Mouse (Mus musculus) ES-CJ7 (cell line): ENCODE measurements around the gene Hmox2.
A peak's percentile ranks its signal among the peaks of the same experiment; 100 is the strongest.

Source experiments
- DNase-seq: peaks from one replicate; pipeline ENCODE4 v3.0.0; 2011; ENCODE audit warnings: low read depth, low spot score

Gene Hmox2

GRCm38 (mm10) chr16:4725266-4725665 lies 895 bp upstream of the Hmox2 start:
- DNase-seq: no peak

DNA sequence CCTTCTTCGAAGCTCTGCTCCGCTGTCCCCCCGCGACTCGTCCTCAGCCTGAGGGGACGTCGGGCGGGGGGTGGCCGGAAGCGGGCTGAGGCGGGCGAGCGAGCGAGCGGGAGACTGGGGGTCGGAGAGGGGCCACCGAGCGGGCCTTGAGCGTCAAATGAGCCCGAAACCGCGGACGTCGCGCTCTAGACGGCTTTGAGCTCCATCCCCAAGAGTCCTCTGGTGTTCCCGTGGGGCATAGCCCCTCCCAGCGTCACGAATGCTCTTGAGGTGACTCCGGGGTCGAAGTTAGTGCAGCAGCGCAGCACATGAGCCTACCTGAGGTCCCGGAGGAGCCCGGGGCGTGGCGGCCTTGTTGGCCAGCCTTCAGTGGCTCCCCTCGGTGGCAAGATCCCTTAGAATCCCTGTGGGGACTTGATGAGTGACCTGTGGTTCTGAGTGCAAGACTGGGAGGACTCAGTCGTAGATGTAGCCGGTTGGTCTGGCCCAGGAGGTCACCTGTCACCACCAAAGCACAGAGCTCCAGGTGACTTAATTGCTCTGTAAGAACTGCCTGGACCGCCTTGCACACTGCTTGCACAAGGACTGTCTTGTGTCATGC lies 467 bp downstream of the Hmox2 start:
- DNase-seq: peak; percentile 58

- no peak for DNase-seq
These were observed 1.4 kb downstream of the Hmox2 start for GRCm38 (mm10) chr16:4727526-4727925.

- no peak for DNase-seq
These were observed 1.8 kb downstream of the Hmox2 start for GRCm38 (mm10) chr16:4727963-4728362.

GRCm38 (mm10) chr16:4730776-4731358 lies 4.7 kb downstream of the Hmox2 start:
- no peak for DNase-seq

DNA sequence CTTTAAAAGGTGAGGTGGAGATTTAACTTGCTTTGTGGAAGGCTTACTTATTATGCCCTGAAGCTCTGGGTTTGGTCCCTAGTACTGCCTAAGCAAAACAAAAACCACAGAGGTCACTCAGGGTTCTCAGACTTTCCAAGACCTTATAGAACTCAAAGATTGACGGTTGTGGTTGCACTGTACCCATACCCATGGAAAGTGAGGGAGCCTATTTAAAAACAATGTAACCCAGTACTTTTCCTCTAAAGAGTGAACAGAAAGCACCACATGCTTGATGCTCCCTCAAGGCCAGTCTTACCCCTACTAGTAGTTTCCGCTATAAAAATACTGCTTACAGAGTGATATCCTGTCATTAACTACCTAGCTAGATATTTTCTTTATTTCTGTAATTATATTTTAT lies 10.1 kb downstream of the Hmox2 start:
- DNase-seq: no peak

DNA sequence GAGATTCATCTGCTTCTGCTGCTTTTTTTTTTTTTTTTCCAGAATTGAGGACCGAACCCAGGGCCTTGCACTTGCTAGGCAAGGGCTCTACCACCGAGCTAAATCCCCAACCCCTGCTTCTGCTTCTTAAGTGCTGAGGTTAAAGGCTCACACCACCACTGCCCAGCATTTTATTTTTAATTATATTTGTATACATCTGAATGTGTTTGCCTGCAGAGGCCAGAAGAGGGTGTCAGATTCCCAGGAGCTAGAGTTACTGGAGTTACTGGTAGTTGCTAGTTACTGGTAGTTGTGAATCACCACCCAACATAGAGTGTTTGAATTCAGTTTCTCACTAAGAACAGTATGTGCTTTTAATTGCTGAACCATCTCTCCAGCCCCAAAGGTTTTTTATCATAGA lies 13.8 kb downstream of the Hmox2 start:
- DNase-seq: no peak

DNA sequence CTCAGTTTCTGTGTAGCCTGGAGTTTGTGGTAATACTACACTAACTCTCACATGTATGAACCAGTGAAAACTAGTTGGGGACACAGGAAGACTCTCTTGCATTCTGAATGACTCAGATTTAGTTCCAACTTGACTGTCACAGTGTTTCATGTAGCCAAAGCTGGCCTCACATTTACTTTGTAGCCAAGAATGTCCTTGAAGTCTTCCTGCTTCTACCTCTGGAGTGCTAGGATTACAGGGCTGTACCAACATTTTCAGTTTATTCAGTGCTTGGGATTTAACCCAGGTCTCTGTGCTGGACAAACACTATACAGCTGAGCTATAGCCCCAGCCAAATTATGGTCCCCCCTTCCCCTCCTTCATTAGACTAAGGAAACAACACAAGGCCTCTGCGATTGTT lies 16.0 kb downstream of the Hmox2 start:
- DNase-seq: no peak

DNA sequence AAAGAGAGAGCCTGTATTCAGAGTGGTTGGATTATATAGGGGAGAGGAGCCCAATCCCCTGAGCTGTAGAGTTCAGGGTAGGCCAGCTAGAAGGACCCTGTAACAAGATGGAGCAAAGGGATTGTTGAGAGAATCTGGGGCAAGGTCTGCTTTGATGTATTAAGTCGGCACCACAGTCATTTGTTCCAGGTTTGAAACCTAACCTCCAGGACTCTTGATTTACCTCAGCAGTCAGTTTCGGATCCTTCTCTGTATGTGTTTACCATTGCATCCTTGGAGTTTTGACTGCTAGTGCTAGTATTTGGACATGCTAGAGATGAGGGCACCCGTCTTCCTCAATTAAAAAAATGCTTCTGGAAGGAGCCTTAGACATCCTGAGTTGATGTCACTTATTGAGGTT lies 26.0 kb downstream of the Hmox2 start:
- no peak for DNase-seq

DNA sequence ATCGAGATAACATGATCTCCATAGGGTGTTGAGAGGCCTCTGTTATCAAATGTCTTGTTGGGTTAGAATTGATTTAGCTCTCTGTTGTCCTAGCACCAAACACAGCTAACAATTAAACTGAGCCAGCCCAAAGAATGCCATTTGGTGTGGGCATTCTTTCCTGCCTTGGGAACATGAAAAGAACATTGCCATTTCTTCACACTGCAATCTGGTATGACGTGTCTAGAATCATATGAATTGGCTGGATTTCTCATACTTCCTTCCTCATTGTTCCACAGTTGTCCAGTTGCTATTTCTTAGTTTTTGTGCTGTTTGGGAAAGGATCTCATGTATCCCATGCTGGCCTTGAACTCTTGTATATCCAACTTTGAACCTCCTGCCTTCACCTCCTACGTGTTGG lies 27.9 kb downstream of the Hmox2 start:
- DNase-seq: no peak

DNA sequence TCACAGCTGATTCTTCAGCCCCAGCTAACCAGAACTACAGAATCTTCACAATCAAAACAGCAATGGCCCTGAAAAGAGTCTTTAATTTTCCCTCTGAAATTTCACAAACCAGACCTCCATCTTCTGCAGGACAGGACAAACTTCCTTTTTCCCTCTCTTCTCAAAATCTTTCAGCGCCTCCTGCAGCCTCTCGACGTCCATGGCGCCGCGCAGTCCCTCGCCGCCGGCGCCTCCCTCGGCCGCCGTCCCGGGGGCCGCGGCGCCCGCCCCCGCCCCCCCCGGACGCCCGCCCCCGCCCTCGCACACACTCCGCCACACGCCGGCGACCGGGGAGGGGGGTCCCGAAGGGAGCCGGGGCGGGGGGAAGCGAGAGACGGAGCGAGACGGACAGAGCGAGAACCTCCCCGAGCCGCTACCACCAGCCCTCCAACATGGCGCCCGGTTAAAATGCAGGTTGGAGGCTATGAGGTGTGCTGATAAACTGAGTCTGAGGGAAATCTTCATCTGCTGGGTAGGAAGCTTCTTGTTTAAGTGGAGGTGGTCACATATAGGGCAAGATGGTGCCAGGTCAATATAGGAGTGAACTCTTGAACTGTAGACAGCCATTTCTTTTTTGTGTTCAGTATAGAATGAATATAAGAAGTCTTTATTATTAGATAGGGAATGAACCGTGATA lies 30.6 kb downstream of the Hmox2 start:
- peak; percentile 26 for DNase-seq

DNA sequence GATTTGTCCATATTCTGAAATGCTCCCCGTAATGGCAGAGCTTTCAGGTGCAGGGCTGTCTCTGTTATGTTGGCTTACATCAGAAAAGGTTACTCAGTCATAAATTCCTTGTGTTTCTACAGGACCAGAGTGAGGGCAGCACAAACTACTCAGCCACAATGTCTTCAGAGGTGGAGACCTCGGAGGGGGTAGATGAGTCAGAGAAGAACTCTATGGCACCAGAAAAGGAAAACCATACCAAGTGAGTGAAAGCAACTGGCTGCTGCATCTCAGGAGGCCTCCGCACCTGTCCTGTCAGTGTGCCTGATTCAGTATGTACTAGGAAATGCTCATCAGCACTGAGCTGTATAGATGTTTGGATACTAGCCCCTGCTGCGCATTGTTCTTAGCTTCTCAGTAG lies 36.3 kb downstream of the Hmox2 start:
- DNase-seq: no peak

DNA sequence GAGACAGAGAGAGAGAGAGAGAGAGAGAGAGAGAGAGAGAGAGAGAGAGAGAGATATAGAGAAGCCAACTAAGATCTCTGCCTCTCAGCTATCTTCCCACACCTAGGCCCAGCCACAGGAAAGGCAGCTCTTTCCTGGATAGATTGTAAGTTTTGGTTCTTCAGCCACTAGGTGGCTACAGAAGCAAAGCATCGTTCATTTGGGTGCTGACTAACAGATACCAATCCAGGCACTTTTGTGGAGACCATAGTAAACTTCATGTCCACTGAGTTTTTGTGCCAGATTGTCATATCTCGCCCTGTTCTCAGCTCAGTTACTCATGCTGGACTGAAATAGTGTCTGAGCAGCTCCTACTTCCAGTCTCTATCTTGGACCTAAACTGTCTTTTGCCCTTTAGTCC lies 37.1 kb downstream of the Hmox2 start:
- DNase-seq: peak; percentile 61

GRCm38 (mm10) chr16:4765852-4766251 lies 39.7 kb downstream of the Hmox2 start:
- no peak for DNase-seq

- DNase-seq: no peak
These were observed 41.0 kb downstream of the Hmox2 start for GRCm38 (mm10) chr16:4767012-4767790.

DNA sequence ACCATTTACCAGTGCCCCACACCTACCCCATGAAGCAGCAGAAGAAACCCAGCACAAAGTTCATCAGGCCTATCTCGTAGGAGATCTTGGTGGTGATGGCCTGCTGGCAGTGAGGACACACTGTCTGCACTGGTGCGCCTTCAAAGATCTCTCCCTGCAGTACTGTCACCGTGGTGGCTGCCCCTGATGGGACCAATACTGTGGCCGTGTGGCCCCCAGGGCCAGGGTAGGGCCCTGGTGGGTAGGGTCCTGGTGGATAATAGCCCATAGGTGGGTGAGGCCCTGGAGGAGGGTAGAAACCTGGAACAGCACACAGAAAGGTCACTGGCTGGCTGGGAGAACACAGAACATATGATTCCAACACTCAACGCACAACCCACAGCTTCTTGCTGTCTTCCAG lies 42.6 kb downstream of the Hmox2 start:
- DNase-seq: no peak

- no peak for DNase-seq
These were observed 47.3 kb downstream of the Hmox2 start for GRCm38 (mm10) chr16:4773289-4773970.

DNA sequence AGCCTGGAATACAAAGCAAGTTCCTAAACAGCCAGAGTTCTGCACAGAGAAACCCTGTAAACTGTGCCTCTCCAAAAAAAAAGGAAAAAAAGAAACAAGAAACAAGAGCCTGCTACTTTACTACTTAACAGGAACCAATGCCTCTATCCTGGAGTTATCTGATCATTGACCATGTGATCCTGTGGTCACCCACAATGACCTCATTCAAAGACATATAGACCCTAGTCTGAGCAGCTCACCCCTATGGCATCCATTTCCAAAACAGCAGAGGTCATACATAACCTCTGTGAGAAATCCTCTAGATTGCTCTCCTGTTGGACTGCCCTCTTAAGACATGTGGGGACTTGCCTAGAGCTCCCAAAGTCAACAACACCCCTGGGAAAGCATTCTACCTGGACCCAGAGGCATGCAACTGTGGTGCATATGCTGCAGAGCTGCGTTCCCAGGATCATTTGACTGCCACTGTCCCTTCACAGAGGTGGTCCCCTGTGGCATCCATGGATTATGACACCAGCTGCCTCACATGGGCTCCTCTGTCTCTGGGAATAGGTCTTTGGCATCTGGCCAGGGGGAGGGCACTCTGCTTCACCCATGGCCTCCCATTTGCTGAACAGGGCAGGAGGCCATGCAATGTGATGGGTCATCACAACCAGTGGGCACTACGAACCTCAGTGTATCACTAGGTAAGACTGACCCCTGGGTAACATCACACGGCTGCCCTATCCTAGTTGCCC lies 51.2 kb downstream of the Hmox2 start:
- DNase-seq: no peak

GRCm38 (mm10) chr16:4777905-4778609 lies 51.9 kb downstream of the Hmox2 start:
- peak; percentile 11 for DNase-seq

GRCm38 (mm10) chr16:4778940-4779339 lies 52.8 kb downstream of the Hmox2 start:
- DNase-seq: no peak
